Mouse (Mus musculus): ENCODE data around the gene Nxn. TPM values are rescaled to one million over a fixed set of nuclear protein-coding genes. Genes with fewer than 3 reads are reported as not detected.

The Nxn gene
- polyA plus RNA-seq, 1 experiment from 2014 or later = 20.1 TPM

DNA sequence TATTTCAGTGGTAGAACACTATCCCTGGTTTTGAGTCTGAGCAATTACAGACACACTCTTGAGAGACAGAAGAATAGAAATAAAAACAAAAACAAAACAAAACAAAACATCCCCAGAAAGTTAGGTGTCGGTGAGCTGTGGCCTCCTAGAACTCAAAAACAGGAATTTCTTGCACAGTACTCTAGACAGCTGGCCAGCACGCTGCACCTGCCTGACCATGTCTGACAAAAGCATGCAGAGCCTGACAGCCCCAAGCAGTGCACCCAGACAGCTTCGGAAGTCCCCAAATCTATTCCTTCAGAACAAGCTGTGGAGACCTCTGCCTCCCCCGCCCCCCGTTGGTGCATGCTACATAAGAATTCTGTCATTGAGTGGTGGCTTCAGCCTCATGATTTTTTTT, 49.1 kb downstream of the Nxn start:
- WGBS = 59% methylated on average over 5 of the region's 5 CpGs
- Histone ChIP-seq H3K4me2 (ENCODE audit: low read depth, low read length) (no peak overlapping the region), H3K27ac (ENCODE audit: low read length) (no peak overlapping the region), H3K9ac (ENCODE audit: low read depth, low read length) (no peak overlapping the region), H3K27me3 (replicated peaks; ENCODE audit: control insufficient read depth, insufficient read depth, low read length) (no peaks in the 10 kb centered on the region), H3K4me1 (ENCODE audit: control insufficient read depth, insufficient read depth, low read length) (peaks cover 28% of the 10 kb centered on the region), H3K9me3 (ENCODE audit: control insufficient read depth, low read length) (no peaks in the 10 kb centered on the region), H3K36me3 (ENCODE audit: control insufficient read depth, insufficient read depth, low read length) (no peaks in the 10 kb centered on the region), H3K4me3 (ENCODE audit: low read length) (no peak overlapping the region)
- ATAC-seq = no peak

DNA sequence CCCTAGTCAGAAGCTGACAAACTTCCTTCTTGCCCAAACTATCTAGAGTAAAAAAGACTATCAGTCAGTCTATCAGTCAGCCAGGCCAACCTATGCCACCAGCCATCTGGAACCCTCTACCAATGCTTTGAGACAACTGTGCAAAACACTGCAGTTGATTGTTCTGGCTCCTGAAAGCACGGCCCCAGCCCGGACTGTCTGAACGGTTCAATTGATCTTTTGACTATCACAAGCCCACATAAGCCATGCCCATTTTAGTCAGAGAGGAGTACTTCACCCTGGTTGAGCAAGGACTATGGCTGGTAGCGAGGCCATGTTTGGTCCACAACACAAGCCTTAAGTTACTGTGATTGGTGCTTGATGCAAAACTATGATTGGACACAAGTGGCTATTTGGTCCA, 51.4 kb downstream of the Nxn start:
- ATAC-seq = no peak
- Histone ChIP-seq H3K36me3 (ENCODE audit: control insufficient read depth, insufficient read depth, low read length) (no peaks in the 10 kb centered on the region), H3K27ac (ENCODE audit: low read length) (no peak overlapping the region), H3K4me1 (ENCODE audit: control insufficient read depth, insufficient read depth, low read length) (peaks cover 26% of the 10 kb centered on the region), H3K27me3 (replicated peaks; ENCODE audit: control insufficient read depth, insufficient read depth, low read length) (no peaks in the 10 kb centered on the region), H3K9me3 (ENCODE audit: control insufficient read depth, low read length) (no peaks in the 10 kb centered on the region), H3K4me3 (ENCODE audit: low read length) (no peak overlapping the region), H3K4me2 (ENCODE audit: low read depth, low read length) (no peak overlapping the region), H3K9ac (ENCODE audit: low read depth, low read length) (no peak overlapping the region)
- WGBS = 75% methylated on average over 4 of the region's 4 CpGs

DNA sequence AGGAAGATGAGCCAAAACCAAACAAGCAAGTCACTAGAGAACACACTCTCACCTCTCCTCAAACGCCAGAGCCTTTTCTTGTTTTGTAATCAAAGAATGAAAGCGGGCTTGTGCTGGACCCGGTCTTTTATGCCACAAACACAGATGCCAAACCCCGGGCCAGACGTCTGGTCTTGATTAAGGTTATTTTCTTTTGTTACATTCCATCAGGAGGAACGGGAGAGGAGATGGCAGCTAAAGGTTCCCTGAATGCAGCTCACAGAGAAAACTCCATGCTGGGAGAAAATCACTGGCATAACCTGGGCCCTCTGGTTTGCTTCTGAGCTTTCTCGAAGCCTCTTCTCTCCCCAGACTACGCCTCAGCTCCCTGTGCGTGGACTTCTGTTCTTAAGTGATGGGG, 55.9 kb downstream of the Nxn start:
- WGBS = 66% methylated on average over 9 of the region's 9 CpGs

DNA sequence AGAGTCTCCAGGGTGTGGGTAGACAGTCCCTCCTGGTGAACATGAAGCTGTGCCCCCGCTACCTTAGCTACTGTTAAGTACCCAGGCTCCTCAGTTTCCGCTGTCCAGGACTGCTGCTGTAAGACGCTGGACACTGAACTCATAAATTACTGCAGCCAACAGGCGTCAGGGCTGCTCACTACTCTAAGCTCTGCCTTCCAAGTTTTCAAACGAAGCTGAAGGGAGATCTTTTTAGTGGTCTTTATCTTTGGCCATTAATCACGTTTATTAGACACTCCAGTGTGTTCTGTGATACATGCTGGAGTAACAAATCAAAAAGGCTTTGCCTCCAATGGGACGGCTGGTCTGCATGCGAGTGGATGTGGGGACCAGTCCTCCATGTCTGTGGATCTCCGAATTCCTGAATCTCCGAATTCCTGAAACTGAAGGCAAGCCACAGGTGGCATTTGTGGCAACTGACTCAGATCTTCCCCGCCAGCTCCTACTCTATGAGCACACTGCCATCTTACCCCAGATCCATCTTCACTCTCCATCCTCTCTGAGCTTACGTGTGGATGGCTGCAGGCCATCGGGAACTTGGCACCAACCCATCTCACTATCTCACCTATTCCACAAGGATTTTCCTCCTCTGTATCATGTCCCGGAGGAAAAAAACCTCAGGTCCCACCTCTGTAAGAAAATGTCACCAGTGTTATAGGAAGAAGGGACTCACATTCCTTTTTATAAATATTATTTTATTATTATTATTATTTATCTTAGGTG, 56.9 kb downstream of the Nxn start:
- Histone ChIP-seq H3K36me3 (ENCODE audit: control insufficient read depth, insufficient read depth, low read length) (no peaks in the 10 kb centered on the region), H3K4me3 (ENCODE audit: low read length) (no peak overlapping the region), H3K27me3 (replicated peaks; ENCODE audit: control insufficient read depth, insufficient read depth, low read length) (no peaks in the 10 kb centered on the region), H3K9ac (ENCODE audit: low read depth, low read length) (no peak overlapping the region), H3K9me3 (ENCODE audit: control insufficient read depth, low read length) (no peaks in the 10 kb centered on the region), H3K27ac (ENCODE audit: low read length) (no peak overlapping the region), H3K4me2 (ENCODE audit: low read depth, low read length) (no peak overlapping the region), H3K4me1 (ENCODE audit: control insufficient read depth, insufficient read depth, low read length) (peaks cover 23% of the 10 kb centered on the region)
- WGBS = 58% methylated on average over 14 of the region's 14 CpGs
- no peak for ATAC-seq

More for the DNA sequence above, 55.9 kb downstream of the Nxn start:
- no peak overlapping the region; the same call in 1 of the 2 replicates for H3K27ac ChIP-seq (ENCODE audit: low read length)
- H3K4me2 ChIP-seq (ENCODE audit: low read depth, low read length) = no peak overlapping the region
- H3K4me3 ChIP-seq (ENCODE audit: low read length) = no peak overlapping the region
- no peak overlapping the region for H3K9ac ChIP-seq (ENCODE audit: low read depth, low read length)
- no peaks in the 10 kb centered on the region for H3K9me3 ChIP-seq (ENCODE audit: control insufficient read depth, low read length)
- ATAC-seq = no peak
- no peaks in the 10 kb centered on the region for H3K36me3 ChIP-seq (ENCODE audit: control insufficient read depth, insufficient read depth, low read length)
- no peaks in the 10 kb centered on the region for H3K27me3 ChIP-seq (replicated peaks; ENCODE audit: control insufficient read depth, insufficient read depth, low read length)
- H3K4me1 ChIP-seq (ENCODE audit: control insufficient read depth, insufficient read depth, low read length) = peaks cover 18% of the 10 kb centered on the region

DNA sequence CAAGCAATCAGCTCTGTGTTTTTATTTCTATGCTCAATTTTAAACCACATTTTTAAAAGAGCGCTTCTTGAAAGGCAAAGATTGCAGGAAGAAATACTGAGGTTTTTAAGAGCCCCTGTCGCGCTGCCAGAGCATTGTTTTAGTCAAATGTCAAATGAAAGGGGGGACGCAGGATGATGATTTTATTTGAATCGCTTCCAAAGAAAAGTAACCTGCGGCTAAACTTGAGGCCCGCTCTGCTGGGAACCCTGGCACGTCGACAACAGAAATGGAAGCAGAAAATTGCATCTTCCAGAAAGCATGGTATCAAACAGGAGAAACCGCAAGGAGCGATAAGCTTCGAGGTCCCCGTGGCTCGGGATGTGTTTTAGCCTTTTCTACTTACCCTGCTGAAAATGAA, 57.8 kb downstream of the Nxn start:
- Histone ChIP-seq H3K9ac (ENCODE audit: low read depth, low read length) (no peak overlapping the region), H3K4me2 (ENCODE audit: low read depth, low read length) (no peak overlapping the region), H3K4me3 (ENCODE audit: low read length) (no peak overlapping the region), H3K27ac (ENCODE audit: low read length) (no peak overlapping the region), H3K27me3 (replicated peaks; ENCODE audit: control insufficient read depth, insufficient read depth, low read length) (no peaks in the 10 kb centered on the region), H3K9me3 (ENCODE audit: control insufficient read depth, low read length) (no peaks in the 10 kb centered on the region), H3K4me1 (ENCODE audit: control insufficient read depth, insufficient read depth, low read length) (peaks cover 23% of the 10 kb centered on the region), H3K36me3 (ENCODE audit: control insufficient read depth, insufficient read depth, low read length) (no peaks in the 10 kb centered on the region)
- 43% methylated on average over 14 of the region's 14 CpGs for WGBS
- no peak for ATAC-seq

DNA sequence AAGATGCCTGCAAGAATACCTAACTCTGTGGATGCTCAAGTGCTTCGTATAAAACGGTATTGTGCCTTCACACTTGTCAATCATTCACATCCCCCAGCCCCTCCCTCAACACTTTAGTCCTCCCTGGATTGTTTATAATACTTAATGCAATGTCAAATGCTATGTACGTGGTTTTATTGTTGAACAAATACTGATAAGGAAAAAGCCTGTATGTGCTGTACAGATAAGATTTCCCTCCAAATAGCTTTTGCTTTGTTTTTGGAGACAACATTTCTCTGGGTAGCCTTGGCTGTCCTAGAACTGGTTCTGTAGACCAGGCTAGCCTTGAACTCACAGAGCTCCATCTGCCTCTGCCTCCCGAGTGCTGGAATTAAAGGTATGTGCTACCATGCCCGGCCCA, 59.1 kb downstream of the Nxn start:
- peaks cover 23% of the 10 kb centered on the region for H3K4me1 ChIP-seq (ENCODE audit: control insufficient read depth, insufficient read depth, low read length)
- no peaks in the 10 kb centered on the region for H3K9me3 ChIP-seq (ENCODE audit: control insufficient read depth, low read length)
- 64% methylated on average over 5 of the region's 5 CpGs for WGBS

DNA sequence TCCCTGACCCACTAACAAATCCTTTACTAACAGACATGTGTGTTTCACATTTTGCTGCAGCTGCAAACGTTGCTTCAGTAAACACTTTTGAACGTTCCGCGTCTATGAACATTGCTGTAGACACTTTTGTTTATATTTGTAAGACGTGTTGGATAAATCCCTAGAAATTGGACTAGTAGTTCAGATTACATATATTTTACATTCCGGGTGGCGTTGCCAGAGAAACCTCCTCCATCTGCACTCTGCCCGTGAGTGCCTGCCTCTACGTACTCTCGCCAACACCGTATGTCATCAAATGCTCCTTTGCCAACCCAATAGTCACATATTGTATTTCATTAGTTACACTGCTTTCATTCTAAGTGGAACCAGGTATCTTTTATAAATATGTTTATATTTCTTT, 59.8 kb downstream of the Nxn start:
- no peak for ATAC-seq
- no peaks in the 10 kb centered on the region for H3K9me3 ChIP-seq (ENCODE audit: control insufficient read depth, low read length)
- no peaks in the 10 kb centered on the region for H3K27me3 ChIP-seq (replicated peaks; ENCODE audit: control insufficient read depth, insufficient read depth, low read length)
- H3K9ac ChIP-seq (ENCODE audit: low read depth, low read length) = no peak overlapping the region
- H3K4me2 ChIP-seq (ENCODE audit: low read depth, low read length) = no peak overlapping the region
- H3K36me3 ChIP-seq (ENCODE audit: control insufficient read depth, insufficient read depth, low read length) = no peaks in the 10 kb centered on the region
- WGBS = 52% methylated on average over 11 of the region's 11 CpGs
- H3K4me1 ChIP-seq (ENCODE audit: control insufficient read depth, insufficient read depth, low read length) = peaks cover 23% of the 10 kb centered on the region
- peak overlapping the region; percentile 72 for H3K27ac ChIP-seq (ENCODE audit: low read length)
- H3K4me3 ChIP-seq (ENCODE audit: low read length) = no peak overlapping the region

More for the DNA sequence above, 59.1 kb downstream of the Nxn start:
- ATAC-seq = no peak
- no peak overlapping the region for H3K27ac ChIP-seq (ENCODE audit: low read length)
- H3K9ac ChIP-seq (ENCODE audit: low read depth, low read length) = no peak overlapping the region
- no peaks in the 10 kb centered on the region for H3K36me3 ChIP-seq (ENCODE audit: control insufficient read depth, insufficient read depth, low read length)
- no peak overlapping the region for H3K4me3 ChIP-seq (ENCODE audit: low read length)
- H3K4me2 ChIP-seq (ENCODE audit: low read depth, low read length) = no peak overlapping the region
- H3K27me3 ChIP-seq (replicated peaks; ENCODE audit: control insufficient read depth, insufficient read depth, low read length) = no peaks in the 10 kb centered on the region

DNA sequence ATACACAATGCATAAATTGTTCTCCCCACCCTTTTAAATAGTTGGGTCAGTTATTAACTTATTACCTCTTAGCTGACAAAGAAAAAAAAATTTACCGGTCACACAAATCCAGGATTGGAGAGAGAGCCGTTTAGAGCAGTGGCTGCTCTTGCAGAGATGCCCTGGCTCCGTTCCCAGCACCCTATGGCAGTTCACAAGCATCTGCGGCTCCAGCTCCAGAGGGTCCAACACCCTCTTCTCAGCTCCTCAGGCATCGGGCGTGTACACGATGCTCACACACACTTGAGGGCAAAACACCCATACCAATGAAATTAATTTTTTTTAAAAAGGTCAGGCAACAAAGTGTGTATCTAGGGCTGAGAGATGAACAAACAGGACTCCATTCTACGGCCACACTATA, 60.3 kb downstream of the Nxn start:
- Histone ChIP-seq H3K9ac (ENCODE audit: low read depth, low read length) (no peak overlapping the region), H3K4me2 (ENCODE audit: low read depth, low read length) (no peak overlapping the region), H3K27me3 (replicated peaks; ENCODE audit: control insufficient read depth, insufficient read depth, low read length) (no peaks in the 10 kb centered on the region), H3K9me3 (ENCODE audit: control insufficient read depth, low read length) (no peaks in the 10 kb centered on the region), H3K27ac (ENCODE audit: low read length) (peak overlapping the region; percentile 72), H3K4me1 (ENCODE audit: control insufficient read depth, insufficient read depth, low read length) (peaks cover 22% of the 10 kb centered on the region), H3K36me3 (ENCODE audit: control insufficient read depth, insufficient read depth, low read length) (no peaks in the 10 kb centered on the region), H3K4me3 (ENCODE audit: low read length) (no peak overlapping the region)
- no peak for ATAC-seq
- WGBS = 65% methylated on average over 8 of the region's 8 CpGs

DNA sequence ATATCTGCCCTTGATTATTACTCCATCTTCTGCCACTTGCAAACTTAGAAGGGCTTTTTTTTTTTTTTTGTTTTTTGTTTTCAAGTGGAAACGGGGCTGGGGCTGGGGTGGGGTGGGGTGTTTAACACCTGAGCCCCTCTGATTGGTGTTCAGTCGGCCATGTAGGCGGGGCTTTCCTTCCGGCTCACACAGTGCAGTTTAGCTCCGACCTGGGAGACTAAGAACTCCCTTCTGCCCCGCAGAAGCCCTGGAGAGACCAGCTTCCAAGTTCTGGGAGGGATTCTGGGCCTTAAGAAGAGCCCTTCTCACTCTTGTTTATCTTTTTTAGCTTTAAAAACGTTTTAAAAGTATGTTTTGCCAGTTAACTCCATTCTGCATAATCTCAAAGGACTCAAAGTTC, 61.2 kb downstream of the Nxn start:
- Histone ChIP-seq H3K9ac (ENCODE audit: low read depth, low read length) (no peak overlapping the region), H3K4me1 (ENCODE audit: control insufficient read depth, insufficient read depth, low read length) (peaks cover 19% of the 10 kb centered on the region), H3K36me3 (ENCODE audit: control insufficient read depth, insufficient read depth, low read length) (no peaks in the 10 kb centered on the region), H3K9me3 (ENCODE audit: control insufficient read depth, low read length) (no peaks in the 10 kb centered on the region), H3K4me2 (ENCODE audit: low read depth, low read length) (peak overlapping the region; percentile 35; the same call in 1 of the 2 replicates), H3K4me3 (ENCODE audit: low read length) (no peak overlapping the region), H3K27ac (ENCODE audit: low read length) (no peak overlapping the region), H3K27me3 (replicated peaks; ENCODE audit: control insufficient read depth, insufficient read depth, low read length) (no peaks in the 10 kb centered on the region)
- peak; percentile 79 for ATAC-seq
- WGBS = 8% methylated on average over 7 of the region's 7 CpGs

DNA sequence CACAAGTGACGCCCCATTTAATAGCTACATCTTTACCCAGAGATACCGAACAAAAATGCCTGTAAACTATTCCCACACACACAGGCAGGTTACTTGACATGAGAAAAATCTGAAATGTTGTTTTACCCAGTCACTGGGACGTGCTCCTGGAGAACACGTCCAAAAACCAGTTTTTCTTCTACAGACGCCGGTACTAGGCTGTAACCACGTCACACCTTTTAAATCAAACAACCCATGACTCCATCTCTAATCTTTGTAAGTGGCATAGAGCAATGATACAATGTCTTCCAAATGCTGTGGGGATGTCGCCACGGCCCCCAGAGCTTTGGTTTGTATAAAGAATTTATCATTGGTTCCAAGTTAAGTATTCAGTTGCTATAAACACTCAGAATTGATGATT, 61.7 kb downstream of the Nxn start:
- Histone ChIP-seq H3K4me2 (ENCODE audit: low read depth, low read length) (peak overlapping the region; percentile 35; the same call in 1 of the 2 replicates), H3K27me3 (replicated peaks; ENCODE audit: control insufficient read depth, insufficient read depth, low read length) (no peaks in the 10 kb centered on the region), H3K9me3 (ENCODE audit: control insufficient read depth, low read length) (no peaks in the 10 kb centered on the region), H3K9ac (ENCODE audit: low read depth, low read length) (no peak overlapping the region), H3K36me3 (ENCODE audit: control insufficient read depth, insufficient read depth, low read length) (no peaks in the 10 kb centered on the region), H3K27ac (ENCODE audit: low read length) (no peak overlapping the region), H3K4me3 (ENCODE audit: low read length) (no peak overlapping the region), H3K4me1 (ENCODE audit: control insufficient read depth, insufficient read depth, low read length) (peaks cover 19% of the 10 kb centered on the region)
- ATAC-seq = no peak
- whole genome bisulfite sequencing = 59% methylated on average over 9 of the region's 9 CpGs
